Mouse (Mus musculus): ENCODE results near the gene Gtf3a.

Gene Gtf3a

DNA sequence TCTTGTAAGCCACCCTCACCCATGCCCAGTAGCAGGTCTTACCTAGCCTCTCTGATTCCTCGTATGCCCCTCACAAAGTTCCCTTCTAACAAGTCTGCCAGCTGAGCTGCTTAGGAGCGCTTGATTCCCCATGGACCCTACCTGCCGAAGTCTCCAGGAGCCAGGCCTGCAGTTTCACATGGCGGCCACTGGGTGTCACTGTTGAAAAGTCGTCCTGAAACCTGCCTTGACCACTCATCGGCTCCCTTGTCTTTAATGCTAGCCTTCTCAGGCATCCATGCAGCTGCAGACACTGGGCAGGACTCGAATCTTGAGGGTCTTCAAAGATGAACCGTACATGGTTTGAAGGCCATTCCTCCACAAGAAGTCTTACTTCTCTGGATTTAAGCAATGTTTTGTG lies 34.8 kb downstream of the Gtf3a start:
- peak; percentile 50 for DNase-seq (ENCODE audit: low spot score)

- no peak for DNase-seq (ENCODE audit: low spot score)
Observed at GRCm38 (mm10) chr5:146985725-146986433, 37.4 kb downstream of the Gtf3a start.

DNA sequence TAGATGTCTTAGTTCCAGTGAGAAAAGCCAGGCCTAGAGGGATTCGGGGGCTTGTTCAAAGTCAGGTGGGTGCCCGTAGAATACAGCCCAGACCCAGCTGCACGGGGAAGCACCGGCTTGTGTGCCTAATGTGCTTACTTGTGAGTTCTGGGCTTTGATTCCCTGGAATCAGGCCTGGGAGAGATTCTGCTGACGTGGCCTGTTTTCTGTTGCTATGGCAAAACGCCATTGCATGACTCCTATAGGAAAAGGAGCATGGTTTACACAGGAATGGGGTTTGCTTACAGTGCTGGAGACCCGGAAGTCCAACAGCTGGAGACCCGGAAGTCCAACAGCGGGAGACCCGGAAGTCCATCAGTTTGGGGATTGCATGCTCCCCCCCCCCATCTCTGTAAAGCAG lies 39.1 kb downstream of the Gtf3a start:
- DNase-seq (ENCODE audit: low spot score) = no peak

DNA sequence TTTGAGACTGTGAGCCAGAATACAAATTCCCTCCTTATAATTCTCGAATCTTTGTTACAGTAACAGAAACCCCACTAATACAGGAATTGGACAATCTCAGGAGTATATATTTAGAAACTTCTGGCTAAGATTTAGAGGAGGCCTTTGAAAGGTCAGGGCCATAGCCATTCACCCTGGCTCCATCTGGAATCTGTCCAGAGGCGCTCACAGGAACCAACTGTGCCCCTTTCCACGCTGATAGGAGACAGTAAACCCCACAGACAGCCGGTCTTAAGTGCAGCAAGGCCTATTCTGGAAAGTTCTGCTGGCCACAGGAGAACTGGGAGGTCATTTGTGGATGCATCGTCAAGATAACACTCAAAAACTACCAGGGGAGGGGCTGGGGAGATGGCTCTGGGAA lies 40.6 kb downstream of the Gtf3a start:
- no peak for DNase-seq (ENCODE audit: low spot score)

GRCm38 (mm10) chr5:146993509-146993908 lies 45.1 kb downstream of the Gtf3a start:
- no peak for DNase-seq (ENCODE audit: low spot score)

- no peak for DNase-seq (ENCODE audit: low spot score)
Observed at GRCm38 (mm10) chr5:146994973-146995372, 46.5 kb downstream of the Gtf3a start.

DNA sequence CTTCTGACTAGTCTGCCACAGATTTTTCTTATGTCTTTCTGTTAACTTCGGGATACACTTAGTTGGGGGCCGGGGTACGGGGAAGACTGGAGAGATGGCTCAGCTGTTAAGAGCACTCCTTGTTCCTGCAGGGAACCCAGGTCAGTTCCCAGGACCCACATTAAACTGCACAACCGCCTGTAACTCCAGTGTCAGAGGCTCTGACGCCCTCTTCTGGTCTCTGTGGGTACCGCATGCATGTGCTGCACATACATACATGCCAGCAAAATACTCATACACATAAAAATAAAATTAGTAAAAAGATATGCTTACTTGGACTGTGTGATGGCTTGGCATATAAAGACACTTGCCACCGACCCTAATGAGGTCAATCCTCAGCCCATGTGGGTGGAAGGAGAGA lies 48.4 kb downstream of the Gtf3a start:
- DNase-seq (ENCODE audit: low spot score) = no peak

DNA sequence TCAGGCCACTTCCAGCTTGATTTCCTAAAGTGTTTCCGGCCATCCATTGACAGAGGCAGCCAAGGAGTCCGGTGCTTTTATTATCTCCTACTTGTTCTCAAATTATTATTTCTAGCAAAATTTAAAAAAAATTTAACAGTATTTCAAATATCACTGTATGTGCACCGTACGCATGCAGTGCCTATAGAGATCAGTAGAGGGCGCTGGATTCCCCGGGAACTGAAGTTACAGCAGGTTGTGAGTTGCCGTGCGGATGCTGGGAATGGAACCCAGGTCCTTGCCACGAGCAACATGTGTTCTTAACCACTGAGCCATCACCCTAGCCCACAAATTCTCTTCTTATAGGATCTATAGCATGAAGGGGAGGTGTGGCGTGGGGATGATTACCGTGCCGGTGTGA lies 50.3 kb downstream of the Gtf3a start:
- DNase-seq (ENCODE audit: low spot score) = no peak

DNA sequence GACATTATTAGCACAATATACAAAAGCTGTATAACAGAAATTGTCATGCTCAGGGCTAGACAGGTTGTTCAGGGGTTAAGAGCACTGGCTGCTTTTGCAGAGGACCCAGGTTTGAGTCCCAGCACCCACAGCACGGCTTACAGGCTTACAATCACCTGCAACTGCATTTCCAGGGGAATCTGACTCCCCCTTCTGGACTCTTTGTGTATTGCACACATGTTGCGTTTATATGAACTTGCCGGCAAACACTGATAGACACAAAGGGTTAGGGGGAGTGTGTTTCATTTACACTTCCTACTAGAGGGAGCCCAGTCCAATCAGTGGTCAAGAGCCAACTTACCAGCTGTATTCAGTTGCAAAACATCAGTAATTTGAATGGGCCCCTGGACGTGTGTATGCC lies 52.9 kb downstream of the Gtf3a start:
- no peak for DNase-seq (ENCODE audit: low spot score)

GRCm38 (mm10) chr5:147003303-147003702 lies 54.8 kb downstream of the Gtf3a start:
- DNase-seq (ENCODE audit: low spot score) = no peak

Measured in ovary, postnatal 36 days (tissue).